Mouse (Mus musculus) spleen, adult 18-20 months (tissue): ENCODE measurements around the gene Dab1.

Experiments used
- DNase-seq, 2 experiments: peaks; one replicate each; pipeline ENCODE4 v3.0.0; 2022; ENCODE audit warnings: mixed read lengths in 2 of 2

Gene Dab1

GRCm38 (mm10) chr4:103619321-103619945 is at the start of gene Dab1:
Gene Dab1, plus strand, starts transcription at chr4:103619359.
- no peak for DNase-seq

GRCm38 (mm10) chr4:103571721-103572352 is 47.3 kb upstream of the Dab1 start:
- no peak for DNase-seq

- DNase-seq = no peak
Measured at GRCm38 (mm10) chr4:103575556-103575955, 43.6 kb upstream of the Dab1 start.

- no peak for DNase-seq
Measured at GRCm38 (mm10) chr4:103576305-103576704, 42.9 kb upstream of the Dab1 start.

GRCm38 (mm10) chr4:103577111-103577815 is 41.9 kb upstream of the Dab1 start:
- DNase-seq = no peak

GRCm38 (mm10) chr4:103577821-103578220 is 41.3 kb upstream of the Dab1 start:
- no peak for DNase-seq

- no peak for DNase-seq
Measured at GRCm38 (mm10) chr4:103580021-103580420, 39.1 kb upstream of the Dab1 start.

GRCm38 (mm10) chr4:103615011-103615410 is 4.1 kb upstream of the Dab1 start:
- no peak for DNase-seq

- no peak for DNase-seq
Measured at GRCm38 (mm10) chr4:103619946-103620371, 800 bp downstream of the Dab1 start.

GRCm38 (mm10) chr4:103620590-103621155 is 1.5 kb downstream of the Dab1 start:
- no peak for DNase-seq

GRCm38 (mm10) chr4:103621586-103621985 is 2.4 kb downstream of the Dab1 start:
- DNase-seq = no peak

- DNase-seq = no peak
Measured at GRCm38 (mm10) chr4:103630177-103630576, 11.0 kb downstream of the Dab1 start.

GRCm38 (mm10) chr4:103636168-103636776 is 17.1 kb downstream of the Dab1 start:
- no peak for DNase-seq

GRCm38 (mm10) chr4:103648209-103648896 is 29.2 kb downstream of the Dab1 start:
- DNase-seq = no peak

- DNase-seq = no peak
Measured at GRCm38 (mm10) chr4:103655740-103656139, 36.6 kb downstream of the Dab1 start.

- DNase-seq = no peak
Measured at GRCm38 (mm10) chr4:103661386-103661785, 42.2 kb downstream of the Dab1 start.

- DNase-seq = no peak
Measured at GRCm38 (mm10) chr4:103667438-103667837, 48.3 kb downstream of the Dab1 start.

GRCm38 (mm10) chr4:103677195-103677594 is 58.0 kb downstream of the Dab1 start:
- DNase-seq = no peak

- no peak for DNase-seq
Measured at GRCm38 (mm10) chr4:103678501-103678900, 59.3 kb downstream of the Dab1 start.

GRCm38 (mm10) chr4:103685136-103685535 is 66.0 kb downstream of the Dab1 start:
- no peak for DNase-seq

GRCm38 (mm10) chr4:103691717-103692116 is 72.6 kb downstream of the Dab1 start:
- DNase-seq = no peak

- no peak for DNase-seq
Measured at GRCm38 (mm10) chr4:103699755-103700154, 80.6 kb downstream of the Dab1 start.

GRCm38 (mm10) chr4:103700392-103700791 is 81.2 kb downstream of the Dab1 start:
- DNase-seq = no peak
